Mouse (Mus musculus) thymus, adult 2 months (tissue): ENCODE results near the gene Cacnb4. TPM values are rescaled to one million over a fixed set of nuclear protein-coding genes. Genes with fewer than 3 reads are reported as not detected.

Source experiments
- DNase-seq: peaks from one replicate; pipeline ENCODE4 v3.0.0; 2021
- H3K27ac ChIP-seq: fragments of 200-500 bp; 2 replicates; pipeline ENCODE4 v1.5.1; 2012; ENCODE audit warnings: low read length, control low read depth; ENCODE audit not compliant: control insufficient read depth, insufficient read depth
- H3K27me3 ChIP-seq: fragments of 200-500 bp; 2 replicates; pipeline ENCODE4 v1.6.1; 2012; ENCODE audit warnings: mild to moderate bottlenecking, low read length, moderate library complexity, mixed read lengths; ENCODE audit not compliant: control insufficient read depth, insufficient read depth
- H3K36me3 ChIP-seq: fragments of 200-500 bp; 2 replicates; pipeline ENCODE4 v1.6.1; 2012; ENCODE audit warnings: mild to moderate bottlenecking, low read length, moderate library complexity; ENCODE audit not compliant: control insufficient read depth, insufficient read depth
- H3K4me1 ChIP-seq: fragments of 200-500 bp; replicated peaks from 2 replicates; pipeline ENCODE4 v1.6.1; 2012; ENCODE audit warnings: low read length; ENCODE audit not compliant: control insufficient read depth, insufficient read depth
- H3K4me3 ChIP-seq: fragments of 200-500 bp; 2 replicates; pipeline ENCODE4 v1.5.1; 2012; ENCODE audit warnings: mild to moderate bottlenecking, low read length, control low read depth, moderate library complexity; ENCODE audit not compliant: control insufficient read depth, insufficient read depth
- CTCF ChIP-seq: fragments of 200-500 bp; IDR thresholded peaks from 2 replicates; pipeline ENCODE4 v1.5.1; 2012; ENCODE audit warnings: mild to moderate bottlenecking, control low read depth, low read length, moderate library complexity, borderline replicate concordance; ENCODE audit not compliant: control insufficient read depth, poor library complexity, insufficient read depth; ENCODE audit errors: extremely low read depth
- POLR2A ChIP-seq: fragments of 200-500 bp; IDR thresholded peaks from 2 replicates; pipeline ENCODE4 v1.6.1; 2012; ENCODE audit warnings: mild to moderate bottlenecking, low read length, control low read depth, moderate library complexity; ENCODE audit not compliant: control insufficient read depth, poor library complexity, insufficient read depth; ENCODE audit errors: extremely low read depth
- WGBS: fragments of 180-500 bp; shearing (Covaris S2); methylation state at CpG from one replicate; pipeline ENCODE4 v1.1.7; 2018; 5-methylcytosine and 5-hydroxymethylcytosine counted together
- polyA plus RNA-seq: library from polyadenylated mRNA; depleted of rRNA; stranded (reverse); fragments of >200 nt; gene quantifications from 2 replicates; pipeline ENCODE4 v1.2.3, GENCODE M21; 2012

Gene Cacnb4
- polyA plus RNA-seq, 1 experiment: 0.04 TPM

- WGBS: 84% methylated on average over 4 of the region's 4 CpGs
These were observed 958 bp upstream of the Cacnb4 start for GRCm38 (mm10) chr2:52677589-52677988.

DNA sequence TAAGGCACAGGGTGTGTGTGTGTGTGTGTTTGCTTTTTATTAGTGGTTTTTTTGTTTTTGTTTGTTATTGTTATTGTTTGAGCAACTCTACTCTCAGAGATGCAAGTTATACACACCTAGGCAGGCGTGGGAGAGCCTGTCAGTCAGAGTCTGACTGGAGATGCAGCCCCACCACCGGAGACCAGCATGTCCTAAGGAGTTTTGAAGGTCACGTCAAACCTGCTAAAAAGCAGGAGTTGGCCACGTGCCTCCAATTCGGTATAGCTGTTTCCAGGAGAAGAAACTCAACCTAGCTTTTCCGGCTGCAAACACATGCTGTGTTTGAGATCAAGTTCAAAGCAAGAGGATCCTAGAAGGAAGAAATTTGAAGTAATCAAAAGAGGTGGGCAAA lies 277 bp upstream of the Cacnb4 start:
- H3K27me3 ChIP-seq: peaks cover 14% of the 10 kb centered on the region
- TF ChIP-seq CTCF: no peak
- no peak for TF ChIP-seq POLR2A
- H3K36me3 ChIP-seq: no peaks in the 10 kb centered on the region
- no peaks in the 10 kb centered on the region; the same call in 1 of the 2 replicates for H3K4me1 ChIP-seq
- DNase-seq: no peak
- WGBS: 52% methylated on average over 6 of the region's 6 CpGs
- no peak overlapping the region for H3K27ac ChIP-seq
- H3K4me3 ChIP-seq: no peak overlapping the region

More at GRCm38 (mm10) chr2:52677589-52677988, 958 bp upstream of the Cacnb4 start:
- Histone ChIP-seq H3K36me3 (no peaks in the 10 kb centered on the region), H3K4me1 (no peaks in the 10 kb centered on the region; the same call in 1 of the 2 replicates), H3K4me3 (no peak overlapping the region), H3K27me3 (peaks cover 14% of the 10 kb centered on the region), H3K27ac (no peak overlapping the region)
- no peak for TF ChIP-seq POLR2A
- no peak for TF ChIP-seq CTCF
- no peak for DNase-seq

DNA sequence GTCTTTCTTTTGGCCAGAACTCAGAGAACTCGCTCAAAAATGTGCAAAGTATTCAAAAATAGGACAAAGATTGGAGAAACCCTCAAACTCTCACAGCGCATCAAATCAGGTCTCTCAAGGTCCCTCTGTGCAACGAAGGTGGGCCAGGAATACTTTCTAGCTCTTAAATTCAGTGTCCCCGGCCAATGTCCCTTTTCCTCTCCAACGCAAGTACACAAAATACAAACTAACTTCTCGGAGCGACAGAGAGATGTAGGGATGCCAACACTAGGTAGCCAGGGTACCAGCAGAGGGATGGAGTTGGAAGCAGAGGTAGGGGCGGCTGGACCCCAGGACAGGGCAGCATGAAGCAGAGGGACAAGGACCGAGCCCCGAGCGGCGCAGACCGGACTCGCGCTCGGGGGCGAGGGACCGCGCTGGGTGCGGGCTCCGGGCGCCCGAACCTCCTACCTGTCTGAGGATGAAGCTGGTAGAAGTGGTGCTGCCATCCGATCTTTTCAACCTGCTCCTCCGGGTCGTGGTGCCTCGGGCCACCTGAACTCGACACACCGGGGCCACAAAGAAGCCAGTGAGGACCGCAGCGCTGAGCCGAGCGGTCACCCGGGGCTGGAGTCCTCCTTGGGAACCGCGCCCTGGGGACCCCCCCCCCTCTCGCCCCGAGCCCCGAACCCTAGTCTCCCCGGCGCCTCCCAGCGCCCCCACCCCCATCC lies 1.2 kb downstream of the Cacnb4 start:
- TF ChIP-seq POLR2A: no peak
- no peak for TF ChIP-seq CTCF
- Histone ChIP-seq H3K27ac (no peak overlapping the region), H3K36me3 (no peaks in the 10 kb centered on the region), H3K4me1 (no peaks in the 10 kb centered on the region; the same call in 1 of the 2 replicates), H3K27me3 (peaks cover 14% of the 10 kb centered on the region), H3K4me3 (no peak overlapping the region)
- no peak for DNase-seq
- 2% methylated on average over 42 of the region's 42 CpGs for WGBS

- Histone ChIP-seq H3K27ac (no peak overlapping the region), H3K4me1 (no peaks in the 10 kb centered on the region; the same call in 1 of the 2 replicates), H3K36me3 (no peaks in the 10 kb centered on the region), H3K4me3 (no peak overlapping the region), H3K27me3 (peaks cover 14% of the 10 kb centered on the region)
- WGBS: 2% methylated on average over 19 of the region's 19 CpGs
- TF ChIP-seq POLR2A (no peak), CTCF (no peak)
- no peak for DNase-seq
These were observed 1.7 kb downstream of the Cacnb4 start for GRCm38 (mm10) chr2:52674886-52675277.

DNA sequence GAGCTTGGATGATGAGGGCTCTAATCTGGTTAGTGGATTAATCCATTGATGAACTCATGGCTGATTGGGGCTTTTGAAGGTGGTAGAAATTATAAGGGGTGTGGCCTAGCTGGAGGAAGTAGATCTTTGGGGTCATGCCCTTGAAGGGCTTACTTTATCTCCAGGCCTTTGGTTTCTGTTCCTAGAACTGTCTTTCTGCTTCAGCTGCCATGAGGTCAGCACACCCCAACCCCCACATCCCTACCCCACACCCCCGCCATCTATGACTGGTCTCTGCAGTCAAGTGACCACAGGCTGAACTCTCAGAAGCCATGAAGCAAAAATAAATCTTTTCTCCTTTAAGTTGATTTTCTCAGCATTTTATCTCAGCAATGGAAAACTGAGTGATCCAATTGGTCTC lies 3.5 kb downstream of the Cacnb4 start:
- WGBS: 83% methylated on average over 1 of the region's 1 CpGs
- no peak overlapping the region for H3K4me3 ChIP-seq
- H3K4me1 ChIP-seq: no peaks in the 10 kb centered on the region; the same call in 1 of the 2 replicates
- H3K36me3 ChIP-seq: no peaks in the 10 kb centered on the region
- H3K27me3 ChIP-seq: peaks cover 14% of the 10 kb centered on the region
- DNase-seq: no peak
- no peak overlapping the region for H3K27ac ChIP-seq
- TF ChIP-seq POLR2A: no peak
- no peak for TF ChIP-seq CTCF

GRCm38 (mm10) chr2:52670733-52671132 lies 5.9 kb downstream of the Cacnb4 start:
- 94% methylated on average over 5 of the region's 5 CpGs for WGBS
- TF ChIP-seq CTCF: no peak
- TF ChIP-seq POLR2A: no peak
- peaks cover 6% of the 10 kb centered on the region for H3K27me3 ChIP-seq
- H3K4me1 ChIP-seq: no peaks in the 10 kb centered on the region
- no peaks in the 10 kb centered on the region for H3K36me3 ChIP-seq
- H3K27ac ChIP-seq: no peak overlapping the region
- no peak overlapping the region for H3K4me3 ChIP-seq
- no peak for DNase-seq

GRCm38 (mm10) chr2:52668480-52668879 lies 8.2 kb downstream of the Cacnb4 start:
- H3K27ac ChIP-seq: no peak overlapping the region
- H3K4me3 ChIP-seq: no peak overlapping the region
- TF ChIP-seq CTCF (no peak), POLR2A (no peak)
- H3K27me3 ChIP-seq: no peaks in the 10 kb centered on the region; the same call in 1 of the 2 replicates
- 82% methylated on average over 6 of the region's 6 CpGs for WGBS
- no peaks in the 10 kb centered on the region for H3K4me1 ChIP-seq
- no peak for DNase-seq
- H3K36me3 ChIP-seq: no peaks in the 10 kb centered on the region
